Mouse (Mus musculus): ENCODE data around the gene Atf7. TPM values are rescaled to one million over a fixed set of nuclear protein-coding genes. Genes with fewer than 3 reads are reported as not detected.

Atf7 gene
- total RNA-seq (2012; rRNA removed) = 8.2 and 8.6 TPM in 2 replicates
- total RNA-seq (2014; rRNA removed) = 4.3 and 6.7 TPM in 2 replicates
- polyA plus RNA-seq (2012; ENCODE audit: insufficient read length, low read depth) = 30.7 and 31.9 TPM in 2 replicates

GRCm38 (mm10) chr15:102624970-102625686 is at the start of gene Atf7, which contains the start of gene Gm28047:
TSS of gene Atf7 (minus strand) at chr15:102625464.
TSS of gene Gm28047 (minus strand) at chr15:102625067.
- dilution Hi-C loops (cut with MboI; ENCODE audit: extremely low pct_ligation_motif_present, extremely low pct_unique_long_range_greater_than_20kb, low sequenced_read_pairs) = no loop called here
- TF ChIP-seq POLR2A (IDR thresholded peaks at IDR 0.05; ENCODE audit: low read depth, low read length) = peak; percentile 90
- TF ChIP-seq MAZ (IDR thresholded peaks at IDR 0.05; ENCODE audit: low read depth, low read length) = peak; percentile 13
- peak; percentile 90 for TF ChIP-seq NELFE (IDR thresholded peaks at IDR 0.05; ENCODE audit: low read depth, low read length)
- TF ChIP-seq CHD1 (IDR thresholded peaks at IDR 0.05; ENCODE audit: low read depth, low read length) = peak; percentile 86; the same call in 1 of the 2 replicates
- peak; percentile 65; the same call in 1 of the 2 replicates for TF ChIP-seq HCFC1 (IDR thresholded peaks at IDR 0.05; ENCODE audit: low read depth, low read length)
- TF ChIP-seq ZMIZ1 (IDR thresholded peaks at IDR 0.05; ENCODE audit: low read depth, low read length) = peak; percentile 82
- TF ChIP-seq TCF12 (IDR thresholded peaks at IDR 0.05; ENCODE audit: low read depth, low read length) = peak; percentile 64; the same call in 1 of the 2 replicates
- TF ChIP-seq MAFK (IDR thresholded peaks at IDR 0.05; ENCODE audit: insufficient replicate concordance, low read length) = no peak
- TF ChIP-seq SMC3 (IDR thresholded peaks at IDR 0.05; ENCODE audit: low read depth, low read length) = no peak
- peak; percentile 95; the same call in 1 of the 2 replicates for TF ChIP-seq SIN3A (IDR thresholded peaks at IDR 0.05; ENCODE audit: low read length)
- 0 out of 2 replicates have a peak, but pooled peaks have one; percentile 65 for TF ChIP-seq KAT2A (IDR thresholded peaks at IDR 0.05; ENCODE audit: insufficient replicate concordance, low read length)
- no peak; the same call in 1 of the 2 replicates for TF ChIP-seq NRF1 (IDR thresholded peaks at IDR 0.05; ENCODE audit: low read depth, low read length)
- no peak for TF ChIP-seq RCOR1 (conservative IDR thresholded peaks at IDR 0.05; ENCODE audit: low read depth, low read length)
- TF ChIP-seq UBTF (IDR thresholded peaks at IDR 0.05; ENCODE audit: low read depth, low read length) = peak; percentile 39; the same call in 1 of the 2 replicates
- TF ChIP-seq BHLHE40 (IDR thresholded peaks at IDR 0.05; ENCODE audit: low read depth, low read length) = peak; percentile 98
- peak; percentile 99 for TF ChIP-seq CHD2 (IDR thresholded peaks at IDR 0.05; ENCODE audit: low read length)
- no peak for TF ChIP-seq MEF2A (IDR thresholded peaks at IDR 0.05; ENCODE audit: borderline replicate concordance, low read depth, low read length)
- TF ChIP-seq MYC (IDR thresholded peaks at IDR 0.05; ENCODE audit: low read depth, low read length) = peak; percentile 88; the same call in 1 of the 2 replicates
- peak; percentile 92 for TF ChIP-seq POLR2AphosphoS2 (IDR thresholded peaks at IDR 0.05; ENCODE audit: low read depth, low read length)
- no peak; the same call in 1 of the 2 replicates for TF ChIP-seq USF2 (conservative IDR thresholded peaks at IDR 0.05; ENCODE audit: low read depth, low read length)
- TF ChIP-seq IRF4 (IDR thresholded peaks at IDR 0.05; ENCODE audit: low read depth, low read length) = peak; percentile 5; the same call in 1 of the 2 replicates
- TF ChIP-seq ZC3H11A (IDR thresholded peaks at IDR 0.05; ENCODE audit: low read depth, low read length) = no peak
- peak; percentile 98 for TF ChIP-seq MAX (IDR thresholded peaks at IDR 0.05; ENCODE audit: low read length)
- TF ChIP-seq TBP (conservative IDR thresholded peaks at IDR 0.05; ENCODE audit: low read depth, low read length) = 0 out of 2 replicates have a peak, but pooled peaks have one; percentile 26
- peak; percentile 99 for TF ChIP-seq MXI1 (IDR thresholded peaks at IDR 0.05; ENCODE audit: low read depth, low read length)
- peak within 1 kb of the TSS; percentile 69 to 86 (median 69) for H3K4me3 ChIP-seq (replicated peaks in 1 of 3; ENCODE audit: low read depth in 2 of 3, low read length in 2 of 3, poor library complexity in 1 of 3)
- H3K4me2 ChIP-seq (ENCODE audit: insufficient read depth, low read depth, poor library complexity, severe bottlenecking) = peak within 1 kb of the TSS; percentile 87
- H3K27me3 ChIP-seq (replicated peaks) = no peaks in the 10 kb centered on the region
- in situ Hi-C loops (cut with MboI; ENCODE audit: low pct_ligation_motif_present, low pct_unique_long_range_greater_than_20kb, low sequenced_read_pairs) = loop anchor here (5.0 kb wide), 1 partner anchor 37 kb away; no protein-coding TSS in a partner anchor
- peak within 1 kb of the TSS; percentile 77 for H3K9ac ChIP-seq (ENCODE audit: insufficient read depth, low read depth)
- H3K9me3 ChIP-seq (replicated peaks; ENCODE audit: low read length) = no peaks in the 10 kb centered on the region
- H3K27ac ChIP-seq (ENCODE audit: insufficient read depth, low read depth) = peak within 1 kb of the TSS; percentile 71
- peaks cover 6 to 37% of the 10 kb centered on the region in 2 experiments; a peak in 3 of 4 replicates for H3K4me1 ChIP-seq (ENCODE audit: control insufficient read depth in 1 of 2, insufficient read depth in 2 of 2)
- H3K79me2 ChIP-seq (replicated peaks; ENCODE audit: control insufficient read depth, extremely low read depth, insufficient read depth, poor library complexity, severe bottlenecking) = peaks cover 14% of the 10 kb centered on the region
- DNase-seq (ENCODE audit: extremely low read depth) = peak; percentile 99
- peaks cover 0 to 13% of the 10 kb centered on the region in 2 experiments for H3K36me3 ChIP-seq (replicated peaks in 1 of 2; ENCODE audit: control insufficient read depth in 1 of 2, insufficient read depth in 1 of 2, low read length in 1 of 2)

Data from CH12.LX (cell line).